Mouse (Mus musculus): Measurements from ENCODE around the gene Fcgr1. TPM values are rescaled to one million over a fixed set of nuclear protein-coding genes. Genes with fewer than 3 reads are reported as not detected.
"Not testable (repeated sequence)": the region's sequence is repeated elsewhere in the genome, so short reads cannot be mapped to it uniquely, and the experiment has no call there.

The Fcgr1 gene
- 1 to 10 TPM; 2.4 to 2.5 TPM for total RNA-seq (2021)

DNA sequence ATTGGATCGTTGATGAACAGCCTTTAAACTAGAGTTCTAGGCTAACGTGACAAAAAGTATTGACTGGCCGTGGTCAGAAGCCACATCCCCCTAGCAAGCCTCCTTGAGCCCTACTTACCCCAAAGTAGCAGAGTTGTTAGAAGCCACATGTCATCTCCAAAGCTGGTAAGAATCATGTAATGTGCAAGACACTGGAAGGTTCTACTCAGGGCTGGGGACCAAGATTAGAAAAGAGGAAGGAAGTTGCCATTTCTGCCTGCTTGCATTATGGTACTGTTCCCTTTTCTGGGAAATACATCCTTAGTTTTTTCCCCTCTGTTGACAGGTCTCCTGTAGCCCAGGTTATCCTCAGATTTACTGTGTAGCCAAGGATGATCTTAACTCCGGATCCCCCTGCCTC is at the start of gene Fcgr1:
Gene Fcgr1, minus strand, starts transcription at position 183 of the 400 bp plus-strand sequence.
- DNase-seq = no peak

DNA sequence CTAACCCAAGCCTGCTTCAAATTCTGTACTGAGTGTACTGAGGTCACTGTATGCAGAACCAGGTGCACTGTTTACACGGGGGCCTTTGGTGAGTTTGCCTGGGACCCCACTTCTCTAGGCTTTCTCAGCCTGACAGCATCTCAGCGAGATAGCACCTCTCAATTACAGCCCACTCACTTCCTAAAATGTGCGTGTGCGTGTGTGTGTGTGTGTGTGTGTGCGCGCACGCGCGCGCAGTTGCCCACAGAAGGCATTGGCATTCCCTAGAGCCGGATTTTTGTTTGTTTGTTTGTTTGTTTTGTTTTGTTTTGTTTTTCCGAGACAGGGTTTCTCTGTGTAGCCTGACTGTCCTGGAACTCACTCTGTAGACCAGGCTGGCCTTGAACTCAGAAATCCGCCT is 48.9 kb upstream of the Fcgr1 start:
- not testable (repeated sequence) for DNase-seq

DNA sequence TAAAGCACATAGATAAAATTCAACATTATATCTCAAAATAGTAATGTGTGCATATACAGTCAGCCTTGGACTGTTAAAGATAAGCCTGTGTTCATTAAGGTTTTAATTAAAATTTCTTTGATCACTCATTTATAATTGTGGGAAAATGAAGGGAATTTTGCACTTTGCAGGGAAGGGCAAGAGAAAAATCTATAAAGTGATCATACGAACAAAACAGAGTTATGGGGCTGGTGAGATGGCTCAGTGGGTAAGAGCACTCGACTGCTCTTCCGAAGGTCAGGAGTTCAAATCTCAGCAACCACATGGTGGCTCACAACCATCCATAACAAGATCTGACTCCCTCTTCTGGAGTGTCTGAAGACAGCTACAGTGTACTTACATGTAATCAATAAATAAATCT is 48.3 kb upstream of the Fcgr1 start:
- DNase-seq = not testable (repeated sequence)

DNA sequence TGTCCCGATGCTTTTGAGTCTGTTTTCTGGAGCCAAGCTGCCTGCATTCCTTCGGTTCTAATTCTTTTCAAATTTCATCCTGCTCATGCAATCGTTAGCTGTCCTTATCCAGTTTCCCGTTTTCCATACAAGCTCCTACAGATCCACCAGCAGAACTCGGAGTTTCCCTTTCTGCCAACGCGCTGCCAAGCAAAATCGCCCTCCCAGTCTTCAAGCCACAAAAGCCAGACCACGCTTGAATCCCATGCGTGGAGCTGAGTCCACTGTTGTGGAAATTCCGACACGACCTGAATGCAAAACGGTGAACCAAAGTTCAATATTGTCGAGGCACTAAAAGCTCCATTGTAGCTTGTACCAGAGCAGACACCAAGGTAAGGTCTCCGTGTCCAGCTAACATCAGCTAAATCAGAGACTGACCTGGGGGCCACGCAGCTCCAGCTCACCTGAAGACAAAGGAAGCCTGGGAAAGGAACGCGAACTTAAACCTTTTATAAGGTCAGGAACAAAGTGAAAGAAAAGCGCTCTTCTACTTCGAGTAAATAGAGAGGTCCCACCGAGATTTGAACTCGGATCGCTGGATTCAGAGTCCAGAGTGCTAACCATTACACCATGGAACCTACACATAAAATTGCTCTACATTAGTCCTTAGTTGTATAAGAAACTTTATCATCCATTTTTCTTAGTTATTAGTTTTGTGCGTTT is 47.0 kb upstream of the Fcgr1 start:
- no peak for DNase-seq

DNA sequence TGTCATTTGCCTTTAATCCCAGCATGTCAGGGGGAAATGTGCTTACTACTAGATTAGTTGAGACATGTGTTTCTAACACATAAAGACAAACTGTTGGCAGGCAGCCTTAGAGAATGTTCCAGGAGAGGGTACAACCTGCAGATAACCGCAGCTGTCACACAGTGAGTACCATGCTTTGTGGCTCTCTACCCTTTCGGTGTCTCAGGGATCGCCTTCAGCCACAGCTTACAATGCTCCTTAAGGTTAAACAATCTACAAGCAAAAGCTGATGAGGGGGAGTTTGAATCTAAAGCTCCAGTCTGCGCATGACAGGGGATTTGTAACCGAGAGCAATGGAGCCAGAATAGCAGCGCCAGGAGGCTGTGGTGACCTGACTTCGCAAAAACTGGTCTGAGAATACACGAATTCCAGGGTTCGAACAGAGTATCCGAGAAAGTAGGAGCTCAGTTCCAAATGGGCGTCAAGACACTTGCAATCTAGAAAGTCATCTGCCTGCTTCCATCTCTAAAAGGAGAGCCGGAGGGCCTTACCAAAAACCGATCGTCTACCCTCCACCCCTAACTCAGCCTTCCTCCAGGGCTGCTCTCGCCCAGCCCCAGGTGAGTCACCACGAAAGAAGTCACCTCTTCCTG is 45.2 kb upstream of the Fcgr1 start:
- no peak for DNase-seq

GRCm38 (mm10) chr3:96338043-96338442 is 44.3 kb upstream of the Fcgr1 start:
- DNase-seq = no peak

DNA sequence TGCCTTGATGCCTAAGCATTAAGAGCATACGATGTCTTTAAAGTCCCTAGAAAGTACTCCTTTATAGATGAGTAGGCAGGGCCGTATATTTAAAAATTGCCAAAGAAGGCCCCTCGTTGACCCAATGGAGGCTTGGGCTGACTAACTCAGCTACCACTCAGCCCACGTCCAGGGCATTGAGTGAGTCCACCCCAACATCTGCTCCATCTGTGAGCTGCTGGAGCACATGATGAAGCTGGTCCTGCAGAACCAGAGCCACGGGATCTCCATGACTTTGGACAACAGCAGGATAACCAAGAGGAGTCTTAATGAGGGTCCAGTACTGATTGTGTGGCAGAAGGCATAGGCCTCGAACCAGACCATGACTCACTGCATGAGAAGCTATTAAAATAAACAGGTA is 43.5 kb upstream of the Fcgr1 start:
- no peak for DNase-seq

GRCm38 (mm10) chr3:96336636-96337035 is 42.9 kb upstream of the Fcgr1 start:
- DNase-seq = no peak

DNA sequence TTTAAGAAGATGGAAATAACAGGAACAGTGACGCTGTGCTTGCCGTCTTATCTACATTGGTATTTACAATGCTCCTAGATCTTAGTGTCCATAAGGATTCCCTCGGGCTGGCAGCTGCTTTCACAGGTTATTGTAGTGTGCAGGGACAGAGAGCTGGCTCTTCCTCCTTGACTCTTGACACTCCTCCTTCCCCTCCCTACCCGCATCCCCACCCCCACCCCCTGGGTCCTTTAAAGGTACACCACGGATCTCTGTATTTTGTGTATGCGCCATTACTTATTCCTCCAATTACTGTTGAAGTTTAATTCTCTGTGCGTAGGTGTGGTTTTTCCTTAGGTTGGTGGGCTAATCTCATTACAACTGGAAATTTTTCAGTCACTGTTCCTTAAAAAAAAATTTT is 41.8 kb upstream of the Fcgr1 start:
- DNase-seq = no peak

- DNase-seq = no peak
Measured at GRCm38 (mm10) chr3:96335163-96335550, 41.4 kb upstream of the Fcgr1 start.

- no peak for DNase-seq
Measured at GRCm38 (mm10) chr3:96334175-96335162, 40.7 kb upstream of the Fcgr1 start.

GRCm38 (mm10) chr3:96333396-96334174 is 39.8 kb upstream of the Fcgr1 start:
- DNase-seq = peak in 1 of 2 experiments; percentile 12

DNA sequence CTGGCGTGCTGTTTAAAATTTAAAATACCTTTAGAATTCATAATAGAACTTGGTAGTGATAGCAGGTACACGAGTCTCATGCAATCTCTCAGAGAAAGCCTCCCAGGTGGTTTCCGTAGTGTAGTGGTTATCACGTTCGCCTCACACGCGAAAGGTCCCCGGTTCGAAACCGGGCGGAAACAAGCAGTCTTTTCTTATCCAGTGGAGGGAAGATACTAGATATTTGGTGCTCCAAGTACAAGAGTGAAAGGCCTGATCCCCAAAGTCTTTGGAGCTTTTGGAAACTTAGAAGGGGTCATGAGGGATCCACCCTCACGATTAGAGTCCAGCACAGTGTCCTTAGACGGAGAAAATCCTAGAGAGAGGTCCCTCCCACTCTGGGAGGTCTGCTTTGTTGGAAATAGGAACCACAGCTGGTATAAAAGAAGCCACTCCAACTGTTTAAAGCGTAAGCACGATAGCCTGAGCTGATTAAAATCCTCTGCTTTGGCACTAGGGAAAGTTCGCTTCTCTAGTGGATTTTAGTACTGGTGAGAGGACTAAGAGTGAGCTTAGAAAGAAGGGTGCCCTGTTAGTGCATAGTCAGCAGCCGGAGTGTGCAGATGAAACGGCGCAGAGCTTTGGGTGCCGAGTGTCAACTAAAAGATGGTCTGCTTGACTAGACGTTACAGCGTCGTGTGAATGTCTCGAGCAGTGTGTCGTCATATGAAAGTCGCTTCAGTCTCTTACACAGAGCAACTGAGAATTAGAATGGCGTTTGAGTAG is 39.0 kb upstream of the Fcgr1 start:
- no peak for DNase-seq

DNA sequence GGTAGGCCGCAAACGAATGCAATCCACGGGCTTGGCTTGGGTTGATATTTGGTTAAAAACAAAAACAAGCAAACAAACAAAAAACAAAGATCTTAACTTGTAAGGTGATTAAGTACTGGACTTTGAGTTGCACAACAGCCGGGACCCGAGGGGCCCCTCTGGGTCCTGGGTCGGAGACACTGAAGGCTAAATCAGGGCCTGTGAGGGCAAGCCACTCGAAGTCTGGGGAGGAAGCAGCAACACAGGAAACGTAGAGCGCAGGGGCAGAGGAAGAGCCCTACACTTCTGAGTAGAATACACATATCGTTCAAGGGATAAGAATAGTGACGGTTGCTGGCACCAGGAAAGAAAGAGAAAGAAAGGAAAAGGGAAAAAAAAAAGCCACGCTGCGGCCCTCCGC is 38.2 kb upstream of the Fcgr1 start:
- DNase-seq = no peak

DNA sequence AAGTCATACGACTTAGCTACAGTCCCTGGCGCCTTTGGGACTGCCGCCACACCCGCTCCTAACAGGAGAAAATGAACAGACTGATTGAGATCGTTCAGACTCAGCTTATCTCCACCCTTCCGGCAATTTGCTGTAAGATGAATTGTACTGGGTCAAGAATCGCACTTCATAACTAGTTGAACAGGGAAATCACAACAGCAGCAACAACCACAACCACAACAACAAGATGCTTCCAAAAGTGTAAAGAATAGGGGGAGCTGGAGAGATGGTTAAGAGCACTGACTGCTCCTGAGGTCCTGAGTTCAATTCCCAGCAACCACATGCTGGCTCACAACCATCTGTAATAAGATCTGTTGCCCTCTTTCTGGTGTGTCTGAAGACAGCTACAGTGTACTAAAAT is 37.7 kb upstream of the Fcgr1 start:
- no peak for DNase-seq

GRCm38 (mm10) chr3:96330603-96331002 is 36.8 kb upstream of the Fcgr1 start:
- no peak for DNase-seq

DNA sequence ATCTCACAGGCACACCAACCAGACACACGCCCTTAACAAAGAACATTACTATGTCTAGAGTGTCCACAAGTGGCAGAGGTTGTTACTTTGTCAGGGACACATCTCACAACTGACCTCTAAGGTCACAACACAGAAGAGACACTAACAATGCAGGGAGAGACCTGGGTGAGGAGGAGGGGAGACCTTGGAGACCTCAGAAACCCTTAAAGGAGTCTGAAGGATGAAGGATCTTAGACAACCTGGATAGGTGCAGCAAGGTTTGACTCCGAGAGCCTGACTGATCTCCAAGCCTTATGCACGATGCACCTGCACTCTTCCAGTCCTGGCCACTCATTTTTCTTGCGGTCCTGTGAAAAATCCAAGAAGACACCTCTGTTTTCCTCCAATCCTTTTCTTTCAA is 36.4 kb upstream of the Fcgr1 start:
- DNase-seq = no peak

DNA sequence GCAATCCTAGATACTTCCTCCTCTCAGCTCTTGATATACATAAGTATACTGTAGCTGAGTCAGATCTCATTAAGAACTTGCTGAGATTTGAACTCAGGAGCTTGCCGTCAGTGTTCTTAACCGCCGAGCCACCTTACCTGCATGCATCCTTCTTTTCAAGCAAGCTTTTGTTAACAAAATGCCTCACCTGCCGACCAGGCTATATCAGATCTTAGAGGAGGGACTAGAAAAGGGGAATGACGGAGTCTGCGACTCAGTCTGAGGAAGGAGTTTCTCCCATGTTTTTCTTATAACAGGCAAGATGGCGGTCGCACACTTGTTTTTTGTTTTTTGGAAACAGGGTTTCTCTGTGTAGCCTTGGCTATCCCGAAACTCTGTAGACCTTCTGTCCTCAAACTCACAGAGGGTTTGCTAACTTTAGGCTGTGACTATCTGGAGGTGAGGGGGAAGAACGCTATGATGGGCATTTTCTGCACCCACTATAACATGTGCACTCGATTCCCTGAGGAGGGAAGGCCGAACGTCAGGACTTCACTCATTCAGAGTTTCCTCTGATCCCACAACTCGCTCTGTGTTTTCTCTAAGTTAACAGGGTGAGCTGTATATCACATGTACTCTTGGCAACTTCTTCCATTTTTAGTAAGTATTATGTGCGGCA is 35.1 kb upstream of the Fcgr1 start:
- no peak for DNase-seq

GRCm38 (mm10) chr3:96328060-96328729 is 34.4 kb upstream of the Fcgr1 start:
- DNase-seq = not testable (repeated sequence)

DNA sequence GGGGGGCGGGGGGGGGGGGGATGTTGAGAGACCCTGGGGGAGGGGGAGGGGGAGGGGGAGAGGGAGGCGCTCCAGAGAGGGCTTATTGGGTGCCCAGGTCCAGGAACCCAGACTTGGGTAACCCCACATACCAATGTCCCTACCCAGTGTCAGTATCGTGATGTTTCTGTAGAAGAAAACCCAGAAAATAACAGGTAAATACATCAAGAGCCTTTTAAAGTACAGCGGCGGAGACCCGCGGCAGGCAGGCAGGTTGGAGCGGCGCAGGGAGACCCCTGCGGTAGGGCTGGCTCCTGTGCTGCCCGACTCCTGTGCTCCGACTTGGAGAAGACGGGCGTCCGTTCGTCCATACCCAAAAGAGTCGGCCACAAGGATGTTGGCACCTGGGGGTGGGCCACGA is 33.9 kb upstream of the Fcgr1 start:
- DNase-seq = no peak
